Mouse (Mus musculus): ENCODE measurements around the gene Cyb5d1. TPM values are rescaled to one million over a fixed set of nuclear protein-coding genes. Genes with fewer than 3 reads are reported as not detected.

The Cyb5d1 gene
- total RNA-seq, 2 experiments from 2014 or later = 21.3 to 22.1 TPM

- no peak for DNase-seq
Observed at GRCm38 (mm10) chr11:69377766-69378165, 17.7 kb downstream of the Cyb5d1 start.

- DNase-seq = no peak
Observed at GRCm38 (mm10) chr11:69375646-69376045, 19.8 kb downstream of the Cyb5d1 start.

GRCm38 (mm10) chr11:69373223-69373965, 22.0 kb downstream of the Cyb5d1 start:
- DNase-seq = no peak

GRCm38 (mm10) chr11:69372780-69373170, 22.7 kb downstream of the Cyb5d1 start:
- DNase-seq = peak; percentile 30

GRCm38 (mm10) chr11:69372056-69372779, 23.2 kb downstream of the Cyb5d1 start:
- DNase-seq = no peak

- DNase-seq = no peak
Observed at GRCm38 (mm10) chr11:69371601-69372000, 23.8 kb downstream of the Cyb5d1 start.

- DNase-seq = no peak
Observed at GRCm38 (mm10) chr11:69370817-69371215, 24.6 kb downstream of the Cyb5d1 start.

- DNase-seq = no peak
Observed at GRCm38 (mm10) chr11:69369990-69370816, 25.2 kb downstream of the Cyb5d1 start.

GRCm38 (mm10) chr11:69369215-69369989, 26.0 kb downstream of the Cyb5d1 start, which contains the start of gene Chd3:
Gene Chd3, minus strand, starts transcription at chr11:69369406.
- no peak for DNase-seq

GRCm38 (mm10) chr11:69368356-69369214, 26.8 kb downstream of the Cyb5d1 start:
- DNase-seq = peak; percentile 53

GRCm38 (mm10) chr11:69367616-69368355, 27.6 kb downstream of the Cyb5d1 start:
- DNase-seq = peak; percentile 50

GRCm38 (mm10) chr11:69366855-69367615, 28.4 kb downstream of the Cyb5d1 start:
- DNase-seq = no peak

GRCm38 (mm10) chr11:69366157-69366854, 29.1 kb downstream of the Cyb5d1 start:
- peak; percentile 97 for DNase-seq

GRCm38 (mm10) chr11:69365722-69366121, 29.7 kb downstream of the Cyb5d1 start:
- DNase-seq = no peak

- DNase-seq = peak; percentile 99
Observed at GRCm38 (mm10) chr11:69364910-69365309, 30.5 kb downstream of the Cyb5d1 start.

GRCm38 (mm10) chr11:69364376-69364775, 31.1 kb downstream of the Cyb5d1 start:
- no peak for DNase-seq

- no peak for DNase-seq
Observed at GRCm38 (mm10) chr11:69362479-69362878, 33.0 kb downstream of the Cyb5d1 start.

- DNase-seq = no peak
Observed at GRCm38 (mm10) chr11:69362021-69362420, 33.4 kb downstream of the Cyb5d1 start.

GRCm38 (mm10) chr11:69357690-69358089, 37.7 kb downstream of the Cyb5d1 start:
- no peak for DNase-seq

All from heart, postnatal 4 days (tissue).